Mouse (Mus musculus): ENCODE results near the gene Rps6ka5. TPM values are rescaled to one million over a fixed set of nuclear protein-coding genes. Genes with fewer than 3 reads are reported as not detected.

Rps6ka5 gene
- total and polyA plus RNA-seq, 2 experiments: 0.29 to 2.0 TPM

- TF ChIP-seq CTCF (IDR thresholded peaks at IDR 0.05; ENCODE audit: low read depth, low read length) (peak; percentile 50), POLR2A (IDR thresholded peaks at IDR 0.05; ENCODE audit: extremely low read depth, insufficient read depth, low read length) (no peak)
- WGBS: 65% methylated on average over 2 of the region's 2 CpGs
- Histone ChIP-seq H3K4me3 (ENCODE audit: insufficient read depth, low read depth, low read length) (no peak overlapping the region), H3K27me3 (ENCODE audit: control insufficient read depth, insufficient read depth, low read length) (no peaks in the 10 kb centered on the region), H3K27ac (replicated peaks; ENCODE audit: insufficient read depth, low read depth, low read length) (no peak overlapping the region), H3K79me2 (ENCODE audit: control insufficient read depth, insufficient read depth, low read length) (no peaks in the 10 kb centered on the region), H3K36me3 (ENCODE audit: control insufficient read depth, insufficient read depth, low read length) (no peaks in the 10 kb centered on the region; the same call in 1 of the 2 replicates), H3K4me1 (ENCODE audit: control insufficient read depth, insufficient read depth, low read length) (no peaks in the 10 kb centered on the region), H3K9ac (ENCODE audit: low read depth, low read length) (no peak overlapping the region)
- DNase-seq (ENCODE audit: extremely low read depth, low read depth, low spot score): peak; percentile 29
Observed at GRCm38 (mm10) chr12:100578291-100578690, 148.5 kb downstream of the Rps6ka5 start.

DNA sequence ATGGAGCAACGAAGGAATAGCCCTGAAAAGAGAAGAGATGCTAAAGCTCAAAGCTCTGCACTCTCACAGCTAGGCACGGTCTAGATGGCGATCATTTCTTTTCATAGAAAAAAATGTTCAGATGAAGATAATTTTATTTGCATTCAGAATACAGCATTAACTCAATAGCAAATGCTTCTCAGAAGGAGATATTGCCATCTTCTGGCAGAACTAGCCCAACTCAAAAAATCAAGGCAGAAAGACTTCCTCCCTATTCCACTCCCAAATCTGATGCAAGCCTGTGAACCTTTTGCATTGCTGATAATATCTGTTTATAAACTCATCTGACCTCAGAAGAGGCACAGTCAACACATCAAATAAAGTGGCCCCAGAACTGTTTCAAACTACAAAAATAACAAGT, 151.0 kb downstream of the Rps6ka5 start:
- no peaks in the 10 kb centered on the region for H3K4me1 ChIP-seq (ENCODE audit: control insufficient read depth, insufficient read depth, low read length)
- no peak overlapping the region for H3K27ac ChIP-seq (replicated peaks; ENCODE audit: insufficient read depth, low read depth, low read length)
- TF ChIP-seq CTCF (IDR thresholded peaks at IDR 0.05; ENCODE audit: low read depth, low read length) (no peak), POLR2A (IDR thresholded peaks at IDR 0.05; ENCODE audit: extremely low read depth, insufficient read depth, low read length) (no peak)
- H3K27me3 ChIP-seq (ENCODE audit: control insufficient read depth, insufficient read depth, low read length): no peaks in the 10 kb centered on the region
- no peak for DNase-seq (ENCODE audit: extremely low read depth, low read depth, low spot score)
- H3K4me3 ChIP-seq (ENCODE audit: insufficient read depth, low read depth, low read length): no peak overlapping the region
- no peak overlapping the region for H3K9ac ChIP-seq (ENCODE audit: low read depth, low read length)
- peaks cover 3% of the 10 kb centered on the region for H3K36me3 ChIP-seq (ENCODE audit: control insufficient read depth, insufficient read depth, low read length)
- WGBS: 83% methylated on average over 3 of the region's 3 CpGs
- H3K79me2 ChIP-seq (ENCODE audit: control insufficient read depth, insufficient read depth, low read length): no peaks in the 10 kb centered on the region

DNA sequence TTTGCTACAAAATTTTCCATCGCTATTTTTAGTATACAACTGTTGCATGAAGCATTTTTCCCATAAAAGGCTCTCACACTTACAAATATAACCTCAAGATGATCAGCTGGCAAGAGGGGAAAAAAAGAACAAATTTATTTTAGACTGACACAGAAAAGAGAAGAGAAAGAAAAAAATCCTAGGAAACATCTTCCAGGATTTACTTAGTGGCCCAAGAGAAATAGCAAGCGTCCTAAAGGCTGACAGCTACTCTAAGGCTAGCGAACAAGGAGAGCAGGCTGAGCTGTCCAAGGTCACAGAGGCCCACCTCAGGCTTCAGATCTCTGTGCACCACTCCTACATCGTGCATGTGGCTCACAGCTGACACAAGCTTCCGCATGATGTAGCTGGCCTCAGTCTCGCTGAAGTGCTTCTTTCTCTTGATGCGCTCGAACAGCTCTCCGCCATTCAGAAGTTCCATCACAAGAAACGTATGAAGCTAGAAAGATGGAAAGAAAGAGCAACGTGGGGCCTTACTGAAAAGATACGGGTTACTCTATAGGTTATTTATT, 156.2 kb downstream of the Rps6ka5 start:
- no peak for DNase-seq (ENCODE audit: extremely low read depth, low read depth, low spot score)
- WGBS: 92% methylated on average over 12 of the region's 12 CpGs
- H3K9ac ChIP-seq (ENCODE audit: low read depth, low read length): no peak overlapping the region
- H3K79me2 ChIP-seq (ENCODE audit: control insufficient read depth, insufficient read depth, low read length): no peaks in the 10 kb centered on the region
- H3K27ac ChIP-seq (replicated peaks; ENCODE audit: insufficient read depth, low read depth, low read length): no peak overlapping the region
- H3K4me3 ChIP-seq (ENCODE audit: insufficient read depth, low read depth, low read length): no peak overlapping the region
- no peak for TF ChIP-seq POLR2A (IDR thresholded peaks at IDR 0.05; ENCODE audit: extremely low read depth, insufficient read depth, low read length)
- no peak for TF ChIP-seq CTCF (IDR thresholded peaks at IDR 0.05; ENCODE audit: low read depth, low read length)
- H3K27me3 ChIP-seq (ENCODE audit: control insufficient read depth, insufficient read depth, low read length): no peaks in the 10 kb centered on the region
- no peaks in the 10 kb centered on the region for H3K4me1 ChIP-seq (ENCODE audit: control insufficient read depth, insufficient read depth, low read length)
- peaks cover 4% of the 10 kb centered on the region for H3K36me3 ChIP-seq (ENCODE audit: control insufficient read depth, insufficient read depth, low read length)

- H3K27ac ChIP-seq (replicated peaks; ENCODE audit: insufficient read depth, low read depth, low read length): no peak overlapping the region
- WGBS: 93% methylated on average over 7 of the region's 7 CpGs
- no peak for TF ChIP-seq CTCF (IDR thresholded peaks at IDR 0.05; ENCODE audit: low read depth, low read length)
- no peak for TF ChIP-seq POLR2A (IDR thresholded peaks at IDR 0.05; ENCODE audit: extremely low read depth, insufficient read depth, low read length)
Observed at GRCm38 (mm10) chr12:100568831-100569230, 158.0 kb downstream of the Rps6ka5 start.

DNA sequence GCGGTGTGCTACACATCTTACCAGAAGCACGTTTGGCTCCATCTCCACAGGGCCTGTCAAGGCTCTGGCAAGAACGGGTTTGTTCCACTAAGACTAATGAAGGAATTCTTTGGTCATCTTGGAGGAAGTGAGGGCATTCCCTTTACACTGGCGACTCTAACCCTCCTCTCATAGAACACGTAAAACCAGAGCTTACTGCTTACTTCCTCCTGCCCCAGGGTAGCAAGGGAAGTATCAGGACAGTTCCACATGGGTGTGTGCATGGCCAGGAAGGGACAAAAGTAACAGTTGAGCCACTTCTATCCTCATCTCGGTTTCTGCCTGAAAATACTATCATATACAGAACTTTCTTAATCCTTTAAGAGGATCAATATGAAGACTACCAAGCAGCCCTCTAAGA, 158.7 kb downstream of the Rps6ka5 start:
- H3K27me3 ChIP-seq (ENCODE audit: control insufficient read depth, insufficient read depth, low read length): no peaks in the 10 kb centered on the region
- no peak overlapping the region for H3K4me3 ChIP-seq (ENCODE audit: insufficient read depth, low read depth, low read length)
- H3K9ac ChIP-seq (ENCODE audit: low read depth, low read length): no peak overlapping the region
- no peaks in the 10 kb centered on the region for H3K79me2 ChIP-seq (ENCODE audit: control insufficient read depth, insufficient read depth, low read length)
- H3K4me1 ChIP-seq (ENCODE audit: control insufficient read depth, insufficient read depth, low read length): no peaks in the 10 kb centered on the region
- no peak overlapping the region for H3K27ac ChIP-seq (replicated peaks; ENCODE audit: insufficient read depth, low read depth, low read length)
- peaks cover 6% of the 10 kb centered on the region for H3K36me3 ChIP-seq (ENCODE audit: control insufficient read depth, insufficient read depth, low read length)
- 82% methylated on average over 6 of the region's 6 CpGs for WGBS
- no peak for TF ChIP-seq POLR2A (IDR thresholded peaks at IDR 0.05; ENCODE audit: extremely low read depth, insufficient read depth, low read length)
- TF ChIP-seq CTCF (IDR thresholded peaks at IDR 0.05; ENCODE audit: low read depth, low read length): no peak
- DNase-seq (ENCODE audit: extremely low read depth, low read depth, low spot score): no peak

More at GRCm38 (mm10) chr12:100568831-100569230, 158.0 kb downstream of the Rps6ka5 start:
- Histone ChIP-seq H3K4me3 (ENCODE audit: insufficient read depth, low read depth, low read length) (no peak overlapping the region), H3K27me3 (ENCODE audit: control insufficient read depth, insufficient read depth, low read length) (no peaks in the 10 kb centered on the region), H3K4me1 (ENCODE audit: control insufficient read depth, insufficient read depth, low read length) (no peaks in the 10 kb centered on the region), H3K79me2 (ENCODE audit: control insufficient read depth, insufficient read depth, low read length) (no peaks in the 10 kb centered on the region), H3K36me3 (ENCODE audit: control insufficient read depth, insufficient read depth, low read length) (peaks cover 6% of the 10 kb centered on the region), H3K9ac (ENCODE audit: low read depth, low read length) (no peak overlapping the region)
- no peak for DNase-seq (ENCODE audit: extremely low read depth, low read depth, low spot score)

- no peaks in the 10 kb centered on the region for H3K79me2 ChIP-seq (ENCODE audit: control insufficient read depth, insufficient read depth, low read length)
- H3K4me1 ChIP-seq (ENCODE audit: control insufficient read depth, insufficient read depth, low read length): no peaks in the 10 kb centered on the region
- no peak overlapping the region for H3K4me3 ChIP-seq (ENCODE audit: insufficient read depth, low read depth, low read length)
- no peak for DNase-seq (ENCODE audit: extremely low read depth, low read depth, low spot score)
- H3K27me3 ChIP-seq (ENCODE audit: control insufficient read depth, insufficient read depth, low read length): no peaks in the 10 kb centered on the region
- H3K36me3 ChIP-seq (ENCODE audit: control insufficient read depth, insufficient read depth, low read length): peaks cover 6% of the 10 kb centered on the region
- no peak overlapping the region for H3K9ac ChIP-seq (ENCODE audit: low read depth, low read length)
- no peak overlapping the region for H3K27ac ChIP-seq (replicated peaks; ENCODE audit: insufficient read depth, low read depth, low read length)
- 84% methylated on average over 3 of the region's 3 CpGs for WGBS
- TF ChIP-seq CTCF (IDR thresholded peaks at IDR 0.05; ENCODE audit: low read depth, low read length): no peak
- no peak for TF ChIP-seq POLR2A (IDR thresholded peaks at IDR 0.05; ENCODE audit: extremely low read depth, insufficient read depth, low read length)
Observed at GRCm38 (mm10) chr12:100567627-100568026, 159.2 kb downstream of the Rps6ka5 start.

All from liver, adult 2 months (tissue).